Mouse (Mus musculus) left cerebral cortex, adult 18-20 months (tissue): ENCODE measurements around the gene Wnt8b. TPM values are rescaled to one million over a fixed set of nuclear protein-coding genes. Genes with fewer than 3 reads are reported as not detected.

Experiments
- DNase-seq, 2 experiments: peaks; one replicate each; pipeline ENCODE4 v3.0.0; 2021 to 2022; ENCODE audit warnings: low spot score in 2 of 2, mixed read lengths in 1 of 2
- total RNA-seq, 2 experiments: library from RNA; stranded (reverse); gene quantifications; 2 replicates each; pipeline ENCODE4 v1.2.3; 2021

Gene Wnt8b
- total RNA-seq, 2 experiments from 2014 or later: 0.16 TPM; not detected in 1

- DNase-seq: peak; percentile 8 to 9
Measured at GRCm38 (mm10) chr19:44511451-44512231, 18.4 kb downstream of the Wnt8b start.

GRCm38 (mm10) chr19:44512601-44513000 is 19.3 kb downstream of the Wnt8b start:
- DNase-seq: no peak

DNA sequence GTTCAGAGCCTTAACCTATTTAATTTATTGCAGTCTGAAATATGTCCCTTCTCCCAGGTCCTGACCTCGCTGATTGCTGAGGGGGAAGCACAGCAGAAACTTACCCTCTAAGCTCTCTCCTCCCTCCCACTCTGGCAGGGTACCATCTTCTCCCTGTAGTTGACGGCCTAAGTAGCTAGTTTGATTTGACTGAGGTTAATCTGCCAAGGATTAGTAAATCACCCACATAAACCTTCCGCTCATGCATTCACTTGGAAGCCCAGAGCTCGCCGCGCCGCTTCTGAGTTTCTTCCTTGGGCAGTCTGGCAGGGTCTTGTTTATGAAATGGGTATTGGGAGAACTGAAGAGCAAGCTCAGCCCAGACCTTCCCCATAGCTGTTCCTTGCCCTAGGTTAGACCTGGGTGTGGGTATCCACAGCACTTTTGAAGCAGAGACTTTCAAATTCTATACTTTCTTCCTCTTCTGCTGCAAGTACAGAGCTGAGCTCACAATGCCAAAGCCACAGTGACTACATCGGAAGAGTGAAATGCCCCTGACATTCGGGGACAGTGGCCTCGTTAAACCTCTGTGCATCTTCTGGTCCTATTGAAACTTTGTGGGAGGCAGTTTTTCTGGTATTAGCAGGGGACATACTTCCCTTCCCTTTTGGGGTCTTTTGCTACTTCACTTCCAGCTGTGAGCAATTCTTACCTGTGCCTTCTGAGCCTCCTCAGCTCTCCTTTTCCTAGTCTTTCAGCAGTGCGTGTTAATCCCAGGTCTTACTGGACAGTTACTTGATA is 20.0 kb downstream of the Wnt8b start:
- no peak for DNase-seq

DNA sequence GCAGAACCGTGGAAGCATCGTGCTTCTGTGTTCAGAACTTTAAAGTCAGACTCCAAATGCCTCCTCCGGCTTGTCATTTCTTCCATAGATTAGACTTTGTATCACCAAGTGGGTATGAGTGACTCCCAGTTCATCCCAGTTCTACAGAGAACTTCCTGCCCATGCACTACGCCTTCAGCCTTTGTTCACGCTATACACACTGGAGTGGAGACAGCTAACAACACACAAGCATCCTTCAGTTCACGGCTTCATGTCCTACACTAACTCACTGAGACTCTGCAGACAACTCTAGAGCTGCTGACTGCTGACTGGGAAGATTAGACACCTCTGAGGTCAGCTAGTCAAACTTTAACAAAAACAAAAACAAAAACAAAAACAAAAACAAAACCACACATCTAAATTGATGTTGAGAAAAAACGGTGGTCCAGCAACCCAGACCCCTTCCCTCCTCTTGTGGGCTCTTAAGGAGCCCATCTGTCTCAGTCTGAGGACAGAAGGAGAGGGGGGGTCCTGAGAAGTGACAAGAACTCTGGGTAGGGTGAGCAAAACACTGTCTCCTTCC is 20.7 kb downstream of the Wnt8b start:
- no peak for DNase-seq

DNA sequence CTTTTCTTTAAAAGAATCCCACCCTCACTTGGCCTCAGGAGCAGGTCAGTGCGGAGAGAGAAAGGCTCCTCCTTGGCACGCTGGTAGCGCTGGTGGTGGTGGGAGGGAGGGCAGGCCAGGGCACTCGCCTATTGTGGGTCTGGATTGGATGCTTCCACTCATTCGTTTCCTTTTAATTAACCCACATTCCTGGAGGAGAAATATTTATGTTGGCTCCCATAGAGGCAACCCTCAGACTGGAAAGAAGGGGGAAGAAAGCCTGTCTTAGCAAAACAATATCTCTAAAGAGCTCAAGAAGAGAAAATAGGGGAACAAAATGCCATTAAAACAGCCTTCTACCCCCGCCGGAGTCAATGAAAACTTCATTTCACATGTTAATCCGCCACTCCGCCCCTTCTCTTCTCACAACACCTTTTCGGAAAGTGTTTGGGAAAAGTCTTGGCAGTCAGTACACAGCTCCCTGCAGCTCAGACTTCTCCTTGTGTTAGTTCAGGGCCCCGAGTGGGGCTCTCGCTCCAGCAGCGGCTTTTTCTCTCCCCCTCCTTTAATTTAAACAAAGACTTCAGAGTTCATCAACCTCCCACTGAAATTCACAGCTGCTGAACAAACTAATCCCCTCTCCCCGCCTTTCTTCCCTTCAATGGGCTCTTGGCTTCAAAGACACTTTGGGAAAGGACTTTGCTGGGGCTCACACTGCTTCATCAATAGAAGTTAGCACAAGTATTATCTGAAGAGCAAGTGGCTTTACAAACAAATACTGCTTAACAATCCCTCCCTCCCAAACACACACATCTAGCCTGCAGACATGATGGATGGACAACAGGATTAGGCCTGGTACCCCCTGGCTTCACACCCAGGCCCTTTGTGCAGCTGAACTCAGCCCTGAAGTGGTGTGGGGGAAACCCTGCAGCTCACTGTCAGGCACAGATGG is 21.5 kb downstream of the Wnt8b start:
- DNase-seq: no peak

DNA sequence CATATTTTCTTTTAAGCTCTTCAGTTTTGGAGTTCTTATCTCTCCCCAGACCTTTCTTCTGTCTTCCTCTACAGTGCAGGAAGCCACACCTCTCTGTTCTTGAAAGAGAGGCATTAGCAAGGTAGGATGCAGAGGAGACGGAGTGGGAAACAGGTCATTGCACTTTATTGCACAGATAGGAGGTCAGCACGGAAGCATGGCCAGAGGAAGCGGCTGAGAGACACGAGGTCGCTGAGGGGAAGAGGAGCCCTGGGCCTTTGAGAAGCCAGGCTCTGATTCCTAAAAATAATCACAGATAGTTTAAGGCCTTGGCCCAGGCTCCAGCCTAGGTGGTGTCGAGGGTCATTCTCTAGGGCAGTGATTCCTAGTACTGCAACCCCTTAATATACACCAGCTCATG is 22.5 kb downstream of the Wnt8b start:
- DNase-seq: no peak

- no peak for DNase-seq
Measured at GRCm38 (mm10) chr19:44517996-44518768, 24.9 kb downstream of the Wnt8b start.

DNA sequence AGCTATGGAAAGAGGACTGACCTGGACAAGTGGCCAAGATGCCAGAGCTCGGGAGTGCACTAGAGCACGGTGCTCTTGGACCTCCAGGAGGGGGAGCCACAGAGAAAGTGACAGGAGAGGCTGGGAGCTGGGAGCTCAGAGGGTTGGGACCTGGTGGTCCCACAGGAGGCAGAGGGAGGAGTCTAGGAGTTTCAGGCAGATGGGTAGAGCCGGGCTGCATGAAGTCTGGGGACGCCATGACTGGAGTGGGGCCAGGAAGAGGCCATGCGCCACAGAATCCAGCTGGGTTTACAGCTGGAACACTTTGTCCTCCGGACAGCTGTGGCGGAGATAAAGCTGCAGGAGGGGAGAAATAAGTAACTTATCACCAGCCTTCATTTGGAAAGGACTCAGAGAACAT is 25.9 kb downstream of the Wnt8b start:
- DNase-seq: no peak

DNA sequence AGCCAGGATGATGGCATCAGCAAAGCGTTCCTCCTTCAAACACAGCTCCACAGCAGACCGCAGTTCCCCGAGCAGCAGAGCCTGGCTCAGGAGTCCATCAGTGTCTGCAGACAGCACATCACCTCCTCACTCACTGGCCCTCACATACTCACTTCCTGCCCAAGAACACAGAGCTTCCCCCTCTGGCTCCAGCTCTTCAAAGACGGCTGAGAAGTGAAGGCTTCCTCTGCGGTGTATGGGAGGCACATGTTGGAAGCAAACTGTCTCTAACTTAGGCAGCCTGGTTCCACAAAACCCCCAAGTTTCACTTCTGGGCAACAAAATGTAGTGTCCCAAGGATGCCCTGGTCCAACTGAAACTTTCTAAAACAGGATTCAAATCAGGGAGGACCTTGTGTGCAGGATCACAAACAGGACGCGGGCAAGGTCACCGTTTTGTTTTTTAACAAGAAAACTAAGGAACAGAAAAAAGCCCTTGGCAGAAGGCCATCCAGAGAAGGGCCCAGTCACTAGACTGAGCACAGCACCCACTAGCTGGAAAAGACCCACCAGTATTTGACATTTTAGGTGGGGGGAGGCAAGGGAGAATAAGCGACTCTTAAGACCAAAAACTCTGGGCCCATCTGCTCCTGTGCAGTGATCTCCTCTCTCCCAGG is 32.4 kb downstream of the Wnt8b start:
- no peak for DNase-seq

- DNase-seq: no peak
Measured at GRCm38 (mm10) chr19:44530018-44530417, 36.7 kb downstream of the Wnt8b start.

DNA sequence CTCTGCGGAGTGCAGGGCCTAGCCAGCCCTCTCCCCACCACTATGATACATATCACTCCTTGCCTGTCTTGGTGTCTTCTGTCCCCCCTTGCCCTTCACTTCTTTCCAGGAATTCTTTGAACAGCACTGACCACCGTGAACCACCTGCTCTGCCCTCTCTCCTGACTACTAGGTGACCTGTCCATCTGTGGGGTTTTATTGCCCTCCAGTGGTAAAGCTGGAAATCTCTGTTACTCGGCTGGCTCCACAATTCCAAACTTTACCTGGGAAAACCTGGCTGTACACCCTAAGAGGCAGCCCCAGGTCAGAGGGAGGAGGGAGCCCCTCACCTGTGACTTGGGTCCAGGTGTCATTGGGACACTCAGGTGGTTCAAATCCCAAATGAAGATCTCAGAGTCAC is 42.1 kb downstream of the Wnt8b start:
- no peak for DNase-seq

- DNase-seq: no peak
Measured at GRCm38 (mm10) chr19:44537416-44537815, 44.1 kb downstream of the Wnt8b start.

DNA sequence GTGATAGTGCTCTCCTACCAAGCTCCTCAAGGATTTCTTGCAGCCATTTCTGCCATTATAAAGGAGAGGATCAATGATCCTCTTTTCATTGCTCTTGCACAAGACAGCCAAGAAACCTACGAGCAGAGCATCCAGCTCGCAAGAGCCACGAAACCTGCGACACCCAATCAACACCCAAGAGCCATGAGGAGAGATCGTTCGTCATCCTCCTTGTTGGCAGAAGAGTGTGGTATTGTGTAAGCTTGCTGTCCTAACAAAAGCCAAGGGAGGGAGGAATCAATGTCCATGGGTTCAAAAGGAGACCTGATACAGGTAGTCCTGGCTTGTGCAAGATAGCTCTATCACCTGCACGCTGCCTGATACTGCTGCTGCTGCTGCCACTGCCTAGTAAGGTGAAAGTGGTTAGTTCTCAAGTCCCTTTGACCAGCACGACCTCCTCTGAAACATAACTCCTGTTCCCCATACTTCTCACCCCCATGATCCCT is 49.5 kb downstream of the Wnt8b start:
- no peak for DNase-seq

- DNase-seq: no peak
Measured at GRCm38 (mm10) chr19:44544372-44544771, 51.1 kb downstream of the Wnt8b start.

- DNase-seq: peak; percentile 70 to 78
Measured at GRCm38 (mm10) chr19:44544775-44545174, 51.5 kb downstream of the Wnt8b start.

DNA sequence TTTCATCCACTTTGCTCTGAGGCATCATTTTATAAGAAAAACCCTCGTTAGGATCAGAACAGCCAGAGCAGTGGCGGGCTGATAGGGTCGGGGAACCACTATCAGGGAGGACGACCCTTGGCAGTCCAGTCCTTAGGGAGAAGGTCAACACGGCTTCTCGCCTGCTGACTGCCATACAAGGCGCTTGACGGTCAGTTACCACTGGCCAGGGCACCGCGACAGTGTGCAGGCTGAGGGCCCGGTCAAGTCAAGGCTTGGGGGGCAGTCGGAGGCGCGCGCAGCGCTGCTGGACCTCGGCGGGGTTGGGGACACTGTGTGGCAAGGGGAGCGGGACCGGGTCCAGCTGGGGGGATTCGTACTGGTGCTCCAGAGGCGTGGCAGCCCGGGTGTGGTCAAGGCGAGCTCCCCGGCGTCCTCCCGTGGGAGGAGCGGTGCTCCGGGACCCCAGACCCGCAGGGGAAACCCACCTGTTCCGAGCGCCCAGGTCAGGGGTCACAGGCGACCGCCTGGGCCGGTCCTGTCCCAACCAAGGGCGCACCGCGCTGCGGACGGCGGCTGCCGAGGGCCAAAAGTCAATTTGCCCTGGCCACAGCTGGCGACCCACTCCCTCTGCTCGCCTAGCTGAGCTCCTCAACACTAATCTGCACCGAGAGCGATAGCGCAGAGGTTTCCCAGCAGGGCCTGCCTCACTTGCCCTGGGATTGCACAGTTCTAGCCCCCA is 52.2 kb downstream of the Wnt8b start, which contains the start of gene Sec31b:
Gene Sec31b, minus strand, starts transcription at position 544 of the 721 bp plus-strand sequence.
- no peak for DNase-seq

DNA sequence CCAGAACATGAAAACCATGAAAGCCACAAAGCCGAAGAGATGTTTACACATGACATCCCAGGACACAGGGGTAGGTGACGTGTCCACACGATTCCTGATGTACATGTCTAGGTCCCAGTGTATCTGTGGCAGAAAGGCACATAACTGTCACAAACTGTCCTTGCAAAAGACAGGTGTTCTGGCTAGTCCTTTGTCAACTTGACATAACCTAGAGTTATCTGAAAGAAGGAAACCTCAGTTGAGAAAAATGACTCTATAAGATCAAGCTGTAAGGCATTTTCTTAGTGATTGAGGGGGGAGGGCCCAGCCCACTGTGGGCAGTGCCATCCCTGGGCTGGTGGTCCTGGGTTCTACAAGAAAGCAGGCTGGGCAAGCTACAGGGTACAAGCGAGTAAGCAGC is 59.5 kb downstream of the Wnt8b start, which contains the start of gene Gm20538:
Gene Gm20538, minus strand, starts transcription at position 101 of the 400 bp plus-strand sequence.
- DNase-seq: no peak

DNA sequence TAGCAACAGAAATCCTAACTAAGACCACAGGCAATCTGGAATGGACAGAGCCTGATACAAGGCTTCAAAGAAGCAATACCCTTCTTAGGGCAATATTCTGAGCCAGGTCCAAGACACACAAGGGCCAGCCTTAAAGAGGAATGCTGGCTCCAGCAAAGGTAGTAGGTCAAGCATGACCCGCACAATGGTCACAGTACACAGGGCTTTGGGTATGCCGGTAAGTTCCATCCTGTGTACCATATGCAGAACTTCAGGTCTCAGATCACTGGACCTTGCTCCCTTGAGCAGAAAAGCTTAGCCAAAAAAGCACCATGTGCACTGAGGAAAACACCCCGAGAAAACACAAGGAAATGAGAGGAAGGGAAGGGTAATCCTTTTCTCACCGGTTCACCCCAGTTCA is 60.0 kb downstream of the Wnt8b start:
- no peak for DNase-seq

DNA sequence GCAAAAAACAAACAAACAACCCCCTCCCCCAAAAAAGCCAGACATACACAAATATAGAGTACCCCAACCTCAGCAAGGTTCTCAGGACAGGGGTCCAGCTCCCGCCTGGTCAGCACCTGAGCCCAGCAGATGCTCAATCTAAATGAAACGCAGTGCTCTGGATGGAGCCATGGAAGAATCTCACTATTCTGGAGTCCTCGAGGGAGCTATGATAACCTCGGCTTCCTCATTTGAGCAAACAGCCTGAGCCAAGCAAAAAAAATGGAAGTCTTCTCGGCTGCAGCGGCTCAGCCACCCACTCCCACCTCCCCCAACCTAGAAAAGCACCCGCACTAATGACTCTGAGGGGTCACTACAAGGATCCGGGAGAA is 61.2 kb downstream of the Wnt8b start:
- no peak for DNase-seq
